Mouse (Mus musculus) hindbrain, embryonic 13.5 days (tissue): ENCODE measurements around the gene Anapc2. TPM values are rescaled to one million over a fixed set of nuclear protein-coding genes. Genes with fewer than 3 reads are reported as not detected.

Experiments used
- ATAC-seq: fragments of 200-750 bp; cut with Nextera tagmentation; 2 replicates; pipeline ENCODE4 v1.8.0; 2017; ENCODE audit warnings: moderate TSS enrichment; ENCODE audit not compliant: low FRiP score
- H3K27ac ChIP-seq: fragments of 300-500 bp; sonication (generic); 2 replicates; pipeline ENCODE4 v1.5.1; 2015; ENCODE audit warnings: inconsistent platforms, mild to moderate bottlenecking, moderate library complexity
- H3K27me3 ChIP-seq: fragments of 300-500 bp; sonication (generic); 2 replicates; pipeline ENCODE4 v1.6.1; 2015; ENCODE audit warnings: mild to moderate bottlenecking, inconsistent platforms
- H3K36me3 ChIP-seq: fragments of 300-500 bp; sonication (generic); 2 replicates; pipeline ENCODE4 v1.6.1; 2015; ENCODE audit warnings: mild to moderate bottlenecking, inconsistent platforms
- H3K4me1 ChIP-seq: fragments of 300-500 bp; sonication (generic); replicated peaks from 2 replicates; pipeline ENCODE4 v1.6.1; 2015; ENCODE audit warnings: inconsistent platforms
- H3K4me2 ChIP-seq: fragments of 300-500 bp; sonication (generic); 2 replicates; pipeline ENCODE4 v1.6.1; 2015; ENCODE audit warnings: inconsistent platforms, mild to moderate bottlenecking, moderate library complexity
- H3K4me3 ChIP-seq: fragments of 300-500 bp; sonication (generic); 2 replicates; pipeline ENCODE4 v1.5.1; 2015; ENCODE audit warnings: mild to moderate bottlenecking, inconsistent platforms
- H3K9ac ChIP-seq: fragments of 300-500 bp; sonication (generic); 2 replicates; pipeline ENCODE4 v1.6.1; 2015; ENCODE audit warnings: mild to moderate bottlenecking, inconsistent platforms
- H3K9me3 ChIP-seq: fragments of 300-500 bp; sonication (generic); 2 replicates; pipeline ENCODE4 v1.6.1; 2016; ENCODE audit warnings: inconsistent platforms
- WGBS: fragments of 180-500 bp; shearing (Covaris S2); methylation state at CpG from one replicate; pipeline ENCODE4 v1.1.7; 2015; 5-methylcytosine and 5-hydroxymethylcytosine counted together
- polyA plus RNA-seq: library from polyadenylated mRNA; unstranded; fragments of >200 nt; fragmentation: Nextera tagmentation; extraction: Ambion mirVana; gene quantifications from 2 replicates; pipeline ENCODE4 v1.2.1, GENCODE M21; 2015

Gene Anapc2
- polyA plus RNA-seq, 1 experiment from 2014 or later = 143 TPM

- no peak for ATAC-seq
- Histone ChIP-seq H3K27me3 (peaks cover 37% of the 10 kb centered on the region), H3K4me1 (peaks cover 8% of the 10 kb centered on the region), H3K9ac (no peak overlapping the region), H3K36me3 (no peaks in the 10 kb centered on the region), H3K4me2 (no peak overlapping the region), H3K9me3 (no peaks in the 10 kb centered on the region), H3K4me3 (no peak overlapping the region), H3K27ac (no peak overlapping the region)
- 57% methylated on average over 12 of the region's 12 CpGs for WGBS
These were observed 41.2 kb upstream of the Anapc2 start for GRCm38 (mm10) chr2:25231038-25231437.

GRCm38 (mm10) chr2:25233421-25233820 is 38.9 kb upstream of the Anapc2 start:
- WGBS = 79% methylated on average over 4 of the region's 4 CpGs
- Histone ChIP-seq H3K4me3 (no peak overlapping the region), H3K4me1 (peaks cover 7% of the 10 kb centered on the region), H3K36me3 (no peaks in the 10 kb centered on the region), H3K27ac (no peak overlapping the region), H3K4me2 (no peak overlapping the region), H3K9ac (no peak overlapping the region), H3K9me3 (no peaks in the 10 kb centered on the region), H3K27me3 (peaks cover 59% of the 10 kb centered on the region)
- no peak for ATAC-seq

- peaks cover 2% of the 10 kb centered on the region for H3K4me1 ChIP-seq
- no peak within 1 kb of the TSS for H3K27ac ChIP-seq
- no peak for ATAC-seq
- 83% methylated on average over 3 of the region's 3 CpGs for WGBS
- no peaks in the 10 kb centered on the region for H3K9me3 ChIP-seq
- H3K4me3 ChIP-seq = no peak within 1 kb of the TSS
- H3K27me3 ChIP-seq = peaks cover 61% of the 10 kb centered on the region
- H3K36me3 ChIP-seq = no peaks in the 10 kb centered on the region
- H3K9ac ChIP-seq = no peak within 1 kb of the TSS
- no peak within 1 kb of the TSS for H3K4me2 ChIP-seq
These were observed 38.2 kb upstream of the Anapc2 start, which contains the start of gene Slc34a3 for GRCm38 (mm10) chr2:25234050-25234449. Gene Slc34a3, minus strand, starts transcription at chr2:25234364.

- no peak overlapping the region for H3K4me2 ChIP-seq
- H3K9me3 ChIP-seq = no peaks in the 10 kb centered on the region
- H3K4me3 ChIP-seq = no peak overlapping the region
- H3K4me1 ChIP-seq = no peaks in the 10 kb centered on the region
- H3K27me3 ChIP-seq = peaks cover 64% of the 10 kb centered on the region
- 78% methylated on average over 5 of the region's 5 CpGs for WGBS
- no peak for ATAC-seq
- H3K9ac ChIP-seq = no peak overlapping the region
- H3K27ac ChIP-seq = no peak overlapping the region
- no peaks in the 10 kb centered on the region for H3K36me3 ChIP-seq
These were observed 37.6 kb upstream of the Anapc2 start for GRCm38 (mm10) chr2:25234551-25235220.

GRCm38 (mm10) chr2:25236614-25237013 is 35.7 kb upstream of the Anapc2 start, which contains the start of gene Rnf224:
Gene Rnf224, minus strand, starts transcription at chr2:25236787.
- Histone ChIP-seq H3K36me3 (no peaks in the 10 kb centered on the region), H3K27me3 (peaks cover 52% of the 10 kb centered on the region), H3K27ac (no peak within 1 kb of the TSS), H3K9ac (no peak within 1 kb of the TSS), H3K9me3 (no peaks in the 10 kb centered on the region), H3K4me1 (peaks cover 14% of the 10 kb centered on the region), H3K4me2 (no peak within 1 kb of the TSS), H3K4me3 (no peak within 1 kb of the TSS)
- 43% methylated on average over 8 of the region's 8 CpGs for WGBS
- no peak for ATAC-seq

GRCm38 (mm10) chr2:25237522-25237921 is 34.8 kb upstream of the Anapc2 start:
- WGBS = 74% methylated on average over 4 of the region's 4 CpGs
- H3K9me3 ChIP-seq = no peaks in the 10 kb centered on the region

GRCm38 (mm10) chr2:25238106-25238505 is 34.2 kb upstream of the Anapc2 start:
- Histone ChIP-seq H3K27me3 (peaks cover 52% of the 10 kb centered on the region), H3K27ac (no peak overlapping the region), H3K4me2 (no peak overlapping the region), H3K4me3 (no peak overlapping the region), H3K36me3 (no peaks in the 10 kb centered on the region), H3K9me3 (no peaks in the 10 kb centered on the region), H3K9ac (no peak overlapping the region), H3K4me1 (peaks cover 29% of the 10 kb centered on the region)
- ATAC-seq = no peak

More at GRCm38 (mm10) chr2:25237522-25237921, 34.8 kb upstream of the Anapc2 start:
- H3K4me2 ChIP-seq = no peak overlapping the region
- peaks cover 49% of the 10 kb centered on the region for H3K27me3 ChIP-seq
- H3K4me1 ChIP-seq = peaks cover 23% of the 10 kb centered on the region
- no peaks in the 10 kb centered on the region for H3K36me3 ChIP-seq
- no peak overlapping the region for H3K9ac ChIP-seq
- no peak overlapping the region for H3K27ac ChIP-seq
- H3K4me3 ChIP-seq = no peak overlapping the region
- ATAC-seq = no peak

- Histone ChIP-seq H3K9me3 (no peaks in the 10 kb centered on the region), H3K9ac (no peak overlapping the region), H3K27ac (no peak overlapping the region), H3K27me3 (peaks cover 43% of the 10 kb centered on the region), H3K4me2 (no peak overlapping the region), H3K4me3 (no peak overlapping the region), H3K36me3 (peaks cover 7% of the 10 kb centered on the region; the same call in 1 of the 2 replicates), H3K4me1 (peaks cover 42% of the 10 kb centered on the region)
- 89% methylated on average over 3 of the region's 3 CpGs for WGBS
- no peak for ATAC-seq
These were observed 32.5 kb upstream of the Anapc2 start for GRCm38 (mm10) chr2:25239766-25240165.

GRCm38 (mm10) chr2:25240310-25240709 is 32.0 kb upstream of the Anapc2 start:
- H3K4me2 ChIP-seq = peak overlapping the region; percentile 89
- peak; percentile 14 for ATAC-seq
- no peaks in the 10 kb centered on the region for H3K9me3 ChIP-seq
- H3K4me3 ChIP-seq = peak overlapping the region; percentile 70
- 53% methylated on average over 8 of the region's 8 CpGs for WGBS
- peaks cover 37% of the 10 kb centered on the region for H3K27me3 ChIP-seq
- H3K36me3 ChIP-seq = peaks cover 9% of the 10 kb centered on the region
- H3K4me1 ChIP-seq = peaks cover 42% of the 10 kb centered on the region
- H3K27ac ChIP-seq = peak overlapping the region; percentile 68
- peak overlapping the region; percentile 90 for H3K9ac ChIP-seq

GRCm38 (mm10) chr2:25240723-25241437 is 31.4 kb upstream of the Anapc2 start:
- peak; percentile 60 for ATAC-seq
- peaks cover 33% of the 10 kb centered on the region for H3K27me3 ChIP-seq
- H3K4me3 ChIP-seq = peak overlapping the region; percentile 70
- 1% methylated on average over 29 of the region's 29 CpGs for WGBS
- peaks cover 42% of the 10 kb centered on the region for H3K4me1 ChIP-seq
- H3K9ac ChIP-seq = peak overlapping the region; percentile 90
- peaks cover 14% of the 10 kb centered on the region for H3K36me3 ChIP-seq
- no peaks in the 10 kb centered on the region for H3K9me3 ChIP-seq
- H3K4me2 ChIP-seq = peak overlapping the region; percentile 89
- H3K27ac ChIP-seq = peak overlapping the region; percentile 78

GRCm38 (mm10) chr2:25241438-25241775 is 30.9 kb upstream of the Anapc2 start:
- H3K27ac ChIP-seq = peak overlapping the region; percentile 78
- peaks cover 42% of the 10 kb centered on the region for H3K4me1 ChIP-seq
- no peaks in the 10 kb centered on the region for H3K9me3 ChIP-seq
- peak overlapping the region; percentile 89 for H3K4me2 ChIP-seq
- H3K4me3 ChIP-seq = peak overlapping the region; percentile 70
- peak overlapping the region; percentile 90 for H3K9ac ChIP-seq
- 18% methylated on average over 6 of the region's 6 CpGs for WGBS
- ATAC-seq = peak; percentile 40
- peaks cover 28% of the 10 kb centered on the region for H3K27me3 ChIP-seq
- peaks cover 19% of the 10 kb centered on the region for H3K36me3 ChIP-seq

GRCm38 (mm10) chr2:25242101-25242506 is 30.2 kb upstream of the Anapc2 start, which contains the start of the genes Rnf208 and Cysrt1:
Gene Rnf208, plus strand, starts transcription at chr2:25242255.
Gene Cysrt1, minus strand, starts transcription at chr2:25242452.
- Histone ChIP-seq H3K27me3 (peaks cover 22% of the 10 kb centered on the region), H3K4me3 (peak within 1 kb of the TSS; percentile 70), H3K27ac (peak within 1 kb of the TSS; percentile 78), H3K9me3 (no peaks in the 10 kb centered on the region), H3K4me1 (peaks cover 42% of the 10 kb centered on the region), H3K36me3 (peaks cover 26% of the 10 kb centered on the region), H3K4me2 (peak within 1 kb of the TSS; percentile 89), H3K9ac (peak within 1 kb of the TSS; percentile 90)
- WGBS = 0% methylated on average over 45 of the region's 59 CpGs
- ATAC-seq = peak; percentile 52
